Mouse (Mus musculus) heart, adult 2 months (tissue): Measurements from ENCODE around the gene Arhgap18.

Experiments
- CTCF ChIP-seq: fragments of 200-600 bp; IDR thresholded peaks from 2 replicates; pipeline ENCODE4 v1.8.1; 2022; ENCODE audit warnings: antibody characterized with exemption, mild to moderate bottlenecking, moderate library complexity
- POLR2A ChIP-seq: fragments of 200-500 bp; IDR thresholded peaks from 2 replicates; pipeline ENCODE4 v1.6.1; 2011; ENCODE audit warnings: mild to moderate bottlenecking, low read depth, low read length, control low read depth; ENCODE audit not compliant: insufficient read depth

GRCm38 (mm10) chr10:26878924-26879600, 125.8 kb downstream of the Arhgap18 start:
- TF ChIP-seq POLR2A = no peak
- TF ChIP-seq CTCF = no peak
